Mouse (Mus musculus) stomach, embryonic 16.5 days (tissue): ENCODE data around the gene Lrrc7. TPM values are rescaled to one million over a fixed set of nuclear protein-coding genes. Genes with fewer than 3 reads are reported as not detected.
"Not testable (repeated sequence)": the region's sequence is repeated elsewhere in the genome, so short reads cannot be mapped to it uniquely, and the experiment has no call there.

Source experiments
- ATAC-seq: fragments of 200-750 bp; cut with Nextera tagmentation; 2 replicates; pipeline ENCODE4 v1.8.0; 2017; ENCODE audit warnings: moderate number of reproducible peaks, moderate TSS enrichment; ENCODE audit not compliant: insufficient read depth, low FRiP score
- H3K27ac ChIP-seq: fragments of 300-500 bp; sonication (generic); 2 replicates; pipeline ENCODE4 v1.5.1; 2014; ENCODE audit warnings: low read length
- H3K27me3 ChIP-seq: fragments of 300-500 bp; sonication (generic); 2 replicates; pipeline ENCODE4 v1.6.1; 2014; ENCODE audit warnings: low read length, control low read depth, mixed read lengths; ENCODE audit not compliant: control insufficient read depth, insufficient read depth
- H3K36me3 ChIP-seq: fragments of 300-500 bp; sonication (generic); 2 replicates; pipeline ENCODE4 v1.6.1; 2014; ENCODE audit warnings: low read length; ENCODE audit not compliant: control insufficient read depth, insufficient read depth
- H3K4me1 ChIP-seq: fragments of 300-500 bp; sonication (generic); 2 replicates; pipeline ENCODE4 v1.6.1; 2014; ENCODE audit warnings: low read length, control low read depth, mixed read lengths; ENCODE audit not compliant: control insufficient read depth, insufficient read depth
- H3K4me2 ChIP-seq: fragments of 300-500 bp; sonication (generic); 2 replicates; pipeline ENCODE4 v1.6.1; 2014; ENCODE audit warnings: low read depth, low read length, mixed read lengths
- H3K4me3 ChIP-seq: fragments of 300-500 bp; sonication (generic); replicated peaks from 2 replicates; pipeline ENCODE4 v1.5.1; 2014; ENCODE audit warnings: mild to moderate bottlenecking, low read length
- H3K9ac ChIP-seq: fragments of 300-500 bp; sonication (generic); 2 replicates; pipeline ENCODE4 v1.6.1; 2014; ENCODE audit warnings: low read length
- H3K9me3 ChIP-seq: fragments of 300-500 bp; sonication (generic); replicated peaks from 2 replicates; pipeline ENCODE4 v1.6.1; 2016; ENCODE audit warnings: low read length, control low read depth; ENCODE audit not compliant: control insufficient read depth
- WGBS: fragments of 180-500 bp; shearing (Covaris S2); extraction: QIAGEN DNeasy Blood & Tissue Kit; methylation state at CpG from one replicate; pipeline ENCODE4 v1.1.7; 2014; 5-methylcytosine and 5-hydroxymethylcytosine counted together
- polyA plus RNA-seq: library from polyadenylated mRNA; unstranded; fragments of >200 nt; fragmentation: Nextera tagmentation; extraction: Ambion mirVana; gene quantifications from 2 replicates; pipeline ENCODE4 v1.2.1, GENCODE M21; 2015

Lrrc7 gene
- polyA plus RNA-seq, 1 experiment from 2014 or later = 1.2 TPM

DNA sequence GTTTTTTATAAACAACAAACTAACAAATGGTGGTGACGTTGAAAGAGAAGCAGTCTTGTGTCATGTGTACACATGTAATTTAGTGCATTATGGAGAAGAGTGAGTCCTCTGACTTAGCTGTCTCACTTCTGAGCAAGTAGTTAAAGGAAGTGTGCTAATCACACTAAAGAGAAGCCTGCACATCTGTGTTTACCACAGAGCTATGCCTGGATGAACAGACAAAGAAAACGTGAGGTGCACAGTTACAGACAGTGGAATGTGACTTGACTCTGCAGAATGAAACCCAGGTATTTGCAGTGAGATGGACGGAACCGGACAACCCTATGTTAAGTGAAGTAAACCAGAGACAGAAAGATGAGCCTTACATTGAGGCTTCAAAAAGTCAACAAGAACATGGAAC, 430.3 kb downstream of the Lrrc7 start:
- 61% methylated on average over 4 of the region's 4 CpGs for WGBS

DNA sequence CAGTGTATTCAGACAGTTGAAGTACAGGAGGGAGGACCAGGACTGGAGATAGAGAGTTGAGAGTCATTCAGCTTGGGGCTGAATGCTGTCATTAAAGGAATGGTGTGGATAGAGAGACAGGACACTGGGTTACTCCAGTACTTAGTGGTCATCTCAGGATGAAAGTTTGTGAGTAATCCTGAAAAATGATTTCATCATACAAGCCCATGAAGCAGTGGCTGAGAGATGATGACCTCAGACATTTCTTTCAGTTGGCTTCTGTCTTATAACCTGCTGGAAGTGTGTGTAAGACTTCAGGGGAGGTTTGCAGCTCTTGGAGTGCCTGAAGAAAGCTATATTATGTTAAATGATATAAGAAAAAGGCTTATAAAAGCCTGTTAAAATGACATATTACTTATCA, 430.8 kb downstream of the Lrrc7 start:
- ATAC-seq = no peak
- Histone ChIP-seq H3K4me1 (no peaks in the 10 kb centered on the region), H3K4me2 (no peak overlapping the region), H3K9me3 (no peaks in the 10 kb centered on the region), H3K9ac (no peak overlapping the region), H3K27ac (no peak overlapping the region), H3K36me3 (no peaks in the 10 kb centered on the region), H3K4me3 (no peak overlapping the region), H3K27me3 (no peaks in the 10 kb centered on the region)

More for the DNA sequence above, 430.3 kb downstream of the Lrrc7 start:
- Histone ChIP-seq H3K36me3 (no peaks in the 10 kb centered on the region), H3K27me3 (no peaks in the 10 kb centered on the region), H3K27ac (no peak overlapping the region), H3K9me3 (no peaks in the 10 kb centered on the region), H3K4me2 (no peak overlapping the region), H3K4me1 (no peaks in the 10 kb centered on the region), H3K9ac (no peak overlapping the region), H3K4me3 (no peak overlapping the region)
- ATAC-seq = no peak

DNA sequence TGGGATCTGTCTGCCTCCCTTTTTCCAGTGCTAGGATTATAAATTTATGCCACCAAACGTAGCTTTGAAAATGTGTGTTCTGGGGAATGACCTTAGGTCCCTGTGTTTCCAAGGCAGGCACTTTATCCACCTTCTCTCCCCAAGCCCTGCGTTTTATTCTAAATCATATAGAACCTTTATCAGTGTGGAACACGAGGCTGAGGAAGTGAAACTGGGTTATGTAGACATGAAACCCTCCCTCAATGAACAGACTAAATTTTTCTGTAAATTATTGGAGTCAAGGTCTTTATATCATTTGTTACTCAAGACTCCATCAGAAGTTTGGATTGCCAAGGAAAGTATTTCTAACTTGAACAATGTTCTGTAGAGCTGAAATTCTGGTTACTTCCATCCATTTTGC, 439.1 kb downstream of the Lrrc7 start:
- WGBS = 49% methylated on average over 3 of the region's 3 CpGs
- Histone ChIP-seq H3K4me2 (no peak overlapping the region), H3K4me3 (no peak overlapping the region), H3K4me1 (no peaks in the 10 kb centered on the region), H3K27ac (no peak overlapping the region), H3K27me3 (no peaks in the 10 kb centered on the region), H3K36me3 (no peaks in the 10 kb centered on the region), H3K9ac (no peak overlapping the region), H3K9me3 (no peaks in the 10 kb centered on the region)
- no peak for ATAC-seq

DNA sequence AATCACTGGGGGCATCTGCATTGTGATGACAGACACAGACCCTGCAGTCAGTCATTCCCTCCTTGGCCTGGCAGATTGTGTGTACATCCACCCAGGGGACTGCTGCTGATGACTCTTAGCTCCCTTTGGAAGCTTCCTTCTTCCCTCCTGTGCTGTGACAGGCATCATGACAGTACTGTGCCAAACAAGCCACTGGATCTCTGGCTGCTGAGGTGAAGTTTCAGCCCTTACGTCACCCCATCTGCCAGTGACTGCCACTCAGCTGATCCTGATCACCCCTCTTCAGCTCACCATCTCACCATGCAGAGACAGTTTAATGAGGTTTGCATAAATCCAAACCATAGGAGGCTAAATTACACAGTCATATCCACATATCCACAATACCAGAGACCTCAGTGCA, 456.8 kb downstream of the Lrrc7 start:
- Histone ChIP-seq H3K9me3 (no peaks in the 10 kb centered on the region), H3K27ac (no peak overlapping the region), H3K4me1 (no peaks in the 10 kb centered on the region), H3K4me2 (no peak overlapping the region), H3K36me3 (no peaks in the 10 kb centered on the region), H3K4me3 (no peak overlapping the region), H3K9ac (no peak overlapping the region), H3K27me3 (no peaks in the 10 kb centered on the region)
- no peak for ATAC-seq
- WGBS = 72% methylated on average over 1 of the region's 1 CpGs

DNA sequence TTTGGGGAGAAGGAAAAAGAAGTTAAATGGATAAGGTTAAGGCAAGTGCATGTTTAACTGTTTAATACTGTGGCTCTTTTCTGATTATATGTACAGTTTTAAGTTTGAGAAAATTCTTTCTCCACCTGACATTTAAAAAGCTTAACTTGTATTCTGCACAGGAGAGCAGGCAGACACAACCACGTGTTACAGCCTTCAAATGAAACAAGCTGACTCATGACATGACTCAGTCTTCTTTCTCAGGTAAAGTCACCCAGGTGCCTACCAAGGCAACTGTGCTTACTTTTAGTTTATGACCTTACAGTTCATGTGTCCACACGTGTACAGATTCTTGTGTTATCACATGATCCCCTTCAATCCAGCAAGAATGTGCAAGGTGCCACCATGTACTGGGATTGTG, 458.6 kb downstream of the Lrrc7 start:
- WGBS = 68% methylated on average over 2 of the region's 2 CpGs
- H3K27me3 ChIP-seq = no peaks in the 10 kb centered on the region
- no peak for ATAC-seq
- no peak overlapping the region for H3K4me3 ChIP-seq
- no peak overlapping the region for H3K4me2 ChIP-seq
- H3K9me3 ChIP-seq = no peaks in the 10 kb centered on the region
- no peaks in the 10 kb centered on the region for H3K36me3 ChIP-seq
- H3K9ac ChIP-seq = no peak overlapping the region
- H3K27ac ChIP-seq = no peak overlapping the region
- H3K4me1 ChIP-seq = no peaks in the 10 kb centered on the region

DNA sequence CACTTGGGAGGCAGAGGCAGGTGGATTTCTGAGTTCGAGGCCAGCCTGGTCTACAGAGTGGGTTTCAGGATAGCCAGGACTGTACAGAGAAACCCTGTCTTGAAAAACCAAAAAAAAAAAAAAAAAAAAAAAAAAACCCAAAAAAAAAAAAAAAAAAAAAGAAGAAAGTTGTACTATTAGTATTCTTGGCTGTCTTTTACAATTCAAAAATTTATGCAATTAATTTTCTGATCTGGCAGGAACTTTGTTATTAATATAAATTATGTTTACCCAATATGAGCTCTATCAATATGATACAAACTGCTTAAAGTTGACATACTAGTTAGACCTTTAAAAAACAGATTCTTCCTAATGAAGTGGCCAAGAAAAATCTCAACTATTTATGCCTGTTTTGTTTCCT, 459.5 kb downstream of the Lrrc7 start:
- H3K27ac ChIP-seq, H3K9me3 ChIP-seq, ATAC-seq, H3K27me3 ChIP-seq, H3K4me3 ChIP-seq, H3K4me2 ChIP-seq, H3K4me1 ChIP-seq, H3K36me3 ChIP-seq, H3K9ac ChIP-seq: not testable (repeated sequence)
- 68% methylated on average over 1 of the region's 1 CpGs for WGBS

DNA sequence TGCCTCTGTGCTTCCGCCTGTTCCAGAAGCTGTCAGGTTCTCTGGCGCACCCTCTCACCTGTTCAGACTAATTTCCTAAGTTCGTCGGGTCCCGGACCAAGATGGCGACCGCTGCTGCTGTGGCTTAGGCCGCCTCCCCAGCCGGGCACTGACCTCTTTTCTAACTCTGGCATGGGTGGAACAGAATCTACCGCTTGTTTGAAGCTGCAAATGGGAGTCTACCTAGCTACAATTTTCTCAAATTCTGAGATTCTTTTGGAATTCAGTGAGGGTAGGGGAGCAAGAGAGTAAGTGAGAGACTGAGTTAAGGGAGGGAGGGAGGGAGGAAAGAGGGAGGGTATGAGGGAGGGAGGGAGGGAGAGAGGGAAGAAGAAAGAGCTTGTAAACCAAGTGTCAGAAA, 460.0 kb downstream of the Lrrc7 start:
- WGBS = 80% methylated on average over 8 of the region's 10 CpGs
- not testable (repeated sequence) for H3K9ac ChIP-seq, H3K4me1 ChIP-seq, ATAC-seq, H3K36me3 ChIP-seq, H3K27ac ChIP-seq, H3K4me2 ChIP-seq, H3K4me3 ChIP-seq, H3K27me3 ChIP-seq, H3K9me3 ChIP-seq

DNA sequence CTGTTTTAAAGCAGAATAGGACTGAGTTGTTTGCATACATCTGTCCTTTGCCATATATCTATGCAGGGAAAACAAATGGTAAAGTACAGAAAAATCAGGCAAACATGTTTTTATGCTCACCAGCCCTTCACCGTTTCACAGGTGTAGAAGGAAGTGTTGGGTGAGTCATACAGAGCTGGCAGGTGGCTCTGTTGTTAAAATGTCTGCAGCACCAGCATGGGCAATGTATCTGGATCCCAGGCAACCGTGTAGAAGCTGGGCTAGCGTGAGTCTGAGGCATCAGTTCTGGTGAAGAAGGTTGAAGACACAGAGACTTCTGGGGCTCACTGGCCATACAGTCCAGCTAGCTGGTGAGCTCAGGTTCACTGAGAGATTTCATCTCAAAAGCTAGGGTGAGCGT, 468.1 kb downstream of the Lrrc7 start:
- Histone ChIP-seq H3K27ac (no peak overlapping the region), H3K27me3 (no peaks in the 10 kb centered on the region), H3K4me3 (no peak overlapping the region), H3K9me3 (no peaks in the 10 kb centered on the region), H3K4me2 (no peak overlapping the region), H3K9ac (no peak overlapping the region), H3K36me3 (no peaks in the 10 kb centered on the region), H3K4me1 (no peaks in the 10 kb centered on the region)
- 72% methylated on average over 4 of the region's 4 CpGs for WGBS
- no peak for ATAC-seq

DNA sequence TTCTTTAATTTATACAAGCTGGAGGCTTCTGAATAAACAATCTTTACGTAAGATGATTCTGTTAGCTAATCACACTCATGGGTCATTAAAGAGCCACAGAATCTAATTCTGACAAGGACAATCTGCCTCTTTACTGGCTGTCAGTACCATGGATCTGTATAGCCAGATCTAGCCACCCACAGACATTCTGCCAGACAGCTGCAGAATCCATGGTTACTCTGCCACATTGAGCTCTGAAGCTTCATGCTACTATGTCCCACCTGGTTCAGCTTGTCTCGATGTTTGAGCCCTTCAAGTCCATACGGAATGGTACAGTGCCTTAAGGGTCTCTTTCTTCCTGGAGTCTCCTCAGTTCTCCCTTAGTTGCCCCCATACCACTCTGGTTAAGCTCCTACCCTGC, 470.4 kb downstream of the Lrrc7 start:
- H3K4me1 ChIP-seq = no peaks in the 10 kb centered on the region
- ATAC-seq = no peak
- H3K4me2 ChIP-seq = no peak overlapping the region
- no peak overlapping the region for H3K9ac ChIP-seq
- no peaks in the 10 kb centered on the region for H3K27me3 ChIP-seq
- no peak overlapping the region for H3K27ac ChIP-seq
- WGBS = 74% methylated on average over 3 of the region's 3 CpGs
- H3K36me3 ChIP-seq = no peaks in the 10 kb centered on the region
- no peaks in the 10 kb centered on the region for H3K9me3 ChIP-seq
- H3K4me3 ChIP-seq = no peak overlapping the region

DNA sequence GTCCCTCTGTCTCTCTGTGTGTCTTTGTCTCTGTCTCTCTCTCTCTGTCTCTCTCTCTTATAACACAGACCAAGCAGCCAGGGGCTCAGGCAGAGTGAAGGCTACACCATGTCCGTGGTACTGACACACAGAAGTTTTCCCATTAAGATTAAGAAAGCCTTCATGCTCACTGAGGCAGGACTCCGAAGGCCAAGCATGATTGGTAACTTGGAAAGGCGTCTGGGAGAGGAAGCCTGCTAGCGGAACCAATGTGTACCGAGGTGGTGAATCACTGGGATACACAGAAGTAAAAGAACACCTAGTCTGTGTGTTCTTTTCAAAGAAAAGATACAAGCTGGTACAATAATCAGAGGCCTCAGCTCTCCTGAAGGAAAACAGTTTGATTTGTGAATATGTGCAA, 484.2 kb downstream of the Lrrc7 start:
- ATAC-seq = no peak
- Histone ChIP-seq H3K36me3 (no peaks in the 10 kb centered on the region), H3K9me3 (no peaks in the 10 kb centered on the region), H3K27ac (no peak overlapping the region), H3K9ac (no peak overlapping the region), H3K4me2 (no peak overlapping the region), H3K27me3 (no peaks in the 10 kb centered on the region), H3K4me3 (no peak overlapping the region), H3K4me1 (no peaks in the 10 kb centered on the region)
- 70% methylated on average over 5 of the region's 5 CpGs for WGBS
